Mouse (Mus musculus) frontal cortex, adult 2 months (tissue): ENCODE results near the gene Lrrc3c. TPM values are rescaled to one million over a fixed set of nuclear protein-coding genes. Genes with fewer than 3 reads are reported as not detected.
"Not testable (repeated sequence)": the region's sequence is repeated elsewhere in the genome, so short reads cannot be mapped to it uniquely, and the experiment has no call there.

Experiments
- DNase-seq, 2 experiments: peaks; one replicate each; pipeline ENCODE4 v3.0.0; 2022; ENCODE audit warnings: low spot score in 1 of 2; ENCODE audit errors: extremely low spot score in 1 of 2
- polyA plus RNA-seq: library from polyadenylated mRNA; depleted of rRNA; stranded (reverse); fragments of >200 nt; gene quantifications from 2 replicates; pipeline ENCODE4 v1.2.3, GENCODE M21; 2012; rRNA removed

The Lrrc3c gene
- polyA plus RNA-seq, 1 experiment = not detected

DNA sequence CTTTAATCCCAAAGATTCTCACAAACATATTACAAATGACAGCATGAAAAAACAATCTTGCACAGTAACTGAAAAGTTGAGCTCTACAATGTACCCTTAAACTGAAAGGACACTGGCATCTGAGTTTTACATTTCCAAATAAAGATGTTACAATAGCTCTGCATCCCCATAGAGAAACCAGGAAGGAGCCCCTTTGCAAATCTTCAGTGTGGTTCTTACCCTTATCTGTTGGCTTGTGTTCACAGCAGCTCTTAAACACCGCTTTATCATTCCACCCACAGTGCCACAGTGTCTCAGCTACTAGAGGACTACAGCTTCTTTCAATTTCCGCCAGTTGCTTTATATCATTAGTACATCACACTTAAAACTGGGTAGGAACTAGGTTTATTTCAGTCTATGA is 26.3 kb downstream of the Lrrc3c start:
- not testable (repeated sequence) for DNase-seq

DNA sequence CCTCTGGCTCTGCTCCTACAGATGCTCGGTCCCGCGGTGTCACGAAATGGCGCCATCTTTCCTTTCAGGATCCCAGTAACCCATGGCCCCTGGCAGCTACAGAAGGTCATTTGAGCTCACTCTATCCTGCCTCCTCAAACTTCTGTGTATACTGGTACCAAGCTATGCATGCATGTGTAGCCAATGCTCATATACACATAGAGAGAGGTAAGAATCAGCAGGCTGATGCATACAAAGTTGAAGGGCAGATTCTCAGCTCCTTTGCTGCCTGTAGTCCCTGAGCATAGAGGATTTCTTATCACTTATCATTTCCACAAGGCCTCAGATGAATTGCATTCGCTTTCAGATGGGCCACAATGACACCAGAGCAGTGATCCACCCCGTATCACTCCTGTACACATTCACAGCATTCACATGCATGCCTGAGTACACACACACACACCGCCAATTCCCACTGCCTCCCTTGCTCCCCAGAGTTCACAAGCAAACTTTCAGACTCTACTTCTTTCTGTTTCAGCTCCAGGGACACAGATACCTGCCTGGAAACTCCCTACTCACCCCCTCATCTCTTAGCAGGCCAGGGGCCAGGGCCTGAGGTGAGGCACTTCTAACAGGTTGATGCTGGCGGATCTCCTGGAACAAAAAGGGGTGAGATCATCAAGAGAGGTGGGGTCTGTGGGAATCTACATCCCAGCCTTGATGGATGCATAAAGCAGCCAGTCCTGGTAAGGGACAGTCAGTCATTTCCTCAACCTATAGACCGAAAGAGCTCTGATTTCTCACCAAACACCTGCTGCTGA is 27.7 kb downstream of the Lrrc3c start, which contains the start of the genes Gm12355 and Gsdma3:
Gene Gm12355 (minus strand): TSS at position 51 of the 800 bp plus-strand sequence.
Gene Gsdma3 (plus strand): TSS at position 750 of the 800 bp plus-strand sequence.
- no peak for DNase-seq

DNA sequence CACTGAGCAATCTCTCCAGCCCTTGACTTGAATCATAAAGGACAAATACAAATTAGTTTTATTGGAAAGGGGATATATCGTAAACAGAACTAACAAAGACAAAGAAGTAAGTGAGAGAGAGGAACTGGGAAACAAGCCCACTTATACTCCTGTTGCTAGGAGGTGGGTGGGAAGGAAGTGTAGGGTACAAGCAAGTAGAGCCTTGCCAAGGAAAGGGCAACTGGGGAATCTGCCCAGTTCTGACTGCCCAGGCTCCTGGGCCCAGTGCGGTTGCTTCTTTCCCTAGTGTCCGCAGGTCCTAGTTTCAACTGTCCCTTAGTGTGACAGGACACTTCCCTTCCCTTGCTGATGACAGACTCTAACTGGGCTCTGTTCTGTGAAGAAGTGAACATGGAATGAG is 30.6 kb downstream of the Lrrc3c start:
- DNase-seq = no peak

DNA sequence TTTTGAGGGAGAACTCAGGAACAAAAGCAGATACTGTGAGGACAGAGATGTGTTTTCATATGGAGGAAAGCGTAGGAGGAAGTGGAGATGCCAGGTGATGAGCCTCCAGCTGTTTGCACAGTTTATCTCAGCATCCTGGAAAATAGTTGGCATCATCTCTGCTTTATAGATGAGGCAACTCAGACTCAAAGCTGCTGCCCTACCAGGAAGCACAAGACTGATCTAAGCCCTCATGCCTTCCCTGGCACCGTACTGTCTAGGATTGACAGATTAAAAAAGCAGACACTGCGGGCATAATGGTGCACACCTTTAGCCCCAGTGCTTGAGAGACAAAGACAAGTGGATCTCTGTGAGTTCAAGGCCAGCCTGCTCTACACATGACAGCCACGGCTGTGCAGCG is 32.6 kb downstream of the Lrrc3c start:
- no peak for DNase-seq

DNA sequence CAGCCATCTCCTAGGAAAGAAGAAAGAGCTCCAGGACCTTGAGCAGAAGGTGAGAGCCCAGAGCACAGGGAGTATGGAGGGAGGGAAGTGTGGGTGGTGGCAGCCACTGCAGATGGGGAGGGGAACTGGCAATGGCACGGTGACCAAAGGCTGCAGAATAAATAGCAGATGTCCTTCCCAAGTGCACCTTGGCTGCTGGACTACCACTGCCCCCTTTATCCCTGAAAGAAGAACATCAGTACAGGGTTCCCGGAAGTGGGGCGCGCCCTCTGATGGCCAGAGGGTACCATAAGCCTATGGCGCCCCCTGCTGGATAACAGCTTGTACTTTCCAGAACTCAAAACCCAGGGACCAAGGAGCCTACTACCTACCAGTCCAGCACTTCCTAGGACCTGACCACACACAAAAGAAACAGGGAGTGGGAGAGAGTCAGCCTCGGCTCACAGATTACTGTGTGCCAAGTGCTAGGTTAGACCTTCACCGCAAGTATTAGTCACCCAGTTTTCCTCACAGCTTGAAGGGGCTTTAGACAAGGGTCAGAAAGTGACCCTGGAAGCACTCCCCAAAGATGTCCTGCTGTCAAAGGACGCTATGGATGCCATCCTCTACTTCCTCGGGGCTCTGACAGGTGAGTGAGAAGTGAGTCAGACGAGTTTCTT is 37.4 kb downstream of the Lrrc3c start:
- peak in 1 of 2 experiments; percentile 13 for DNase-seq

DNA sequence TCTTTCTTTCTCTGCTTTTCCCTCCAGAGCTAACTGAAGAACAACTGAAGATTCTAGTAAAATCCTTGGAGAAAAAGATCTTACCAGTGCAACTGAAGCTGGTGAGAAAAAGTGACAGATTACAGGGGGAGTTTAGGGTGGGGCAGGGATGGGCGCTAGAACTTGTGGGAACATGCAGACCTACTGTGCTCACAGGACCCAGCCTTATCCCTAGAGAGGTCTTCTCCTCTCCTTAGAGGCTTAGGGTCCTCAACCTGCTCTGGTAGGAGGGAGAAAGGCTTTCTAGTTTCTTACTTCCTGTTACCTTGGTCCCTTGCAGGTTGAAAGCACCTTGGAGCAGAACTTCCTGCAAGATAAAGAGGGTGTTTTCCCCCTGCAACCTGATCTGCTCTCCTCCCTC is 39.4 kb downstream of the Lrrc3c start:
- no peak for DNase-seq

DNA sequence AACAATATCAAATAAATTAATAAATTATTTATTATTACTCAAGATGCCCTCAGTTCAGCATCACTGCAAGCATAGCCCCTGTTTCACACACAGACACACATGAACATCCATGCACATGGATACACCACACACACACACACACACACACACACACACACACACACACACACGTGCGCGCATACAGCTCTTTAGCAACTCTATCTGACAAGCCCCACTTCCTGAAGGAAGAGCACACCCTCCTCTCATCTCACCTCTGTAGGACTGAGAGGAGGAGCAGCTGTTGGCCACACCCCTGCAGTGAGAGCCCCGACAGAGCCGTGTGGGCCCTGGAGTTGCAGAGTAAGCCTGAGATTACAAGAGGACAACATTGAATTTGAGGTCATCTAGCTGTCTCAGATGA is 42.0 kb downstream of the Lrrc3c start:
- no peak for DNase-seq

DNA sequence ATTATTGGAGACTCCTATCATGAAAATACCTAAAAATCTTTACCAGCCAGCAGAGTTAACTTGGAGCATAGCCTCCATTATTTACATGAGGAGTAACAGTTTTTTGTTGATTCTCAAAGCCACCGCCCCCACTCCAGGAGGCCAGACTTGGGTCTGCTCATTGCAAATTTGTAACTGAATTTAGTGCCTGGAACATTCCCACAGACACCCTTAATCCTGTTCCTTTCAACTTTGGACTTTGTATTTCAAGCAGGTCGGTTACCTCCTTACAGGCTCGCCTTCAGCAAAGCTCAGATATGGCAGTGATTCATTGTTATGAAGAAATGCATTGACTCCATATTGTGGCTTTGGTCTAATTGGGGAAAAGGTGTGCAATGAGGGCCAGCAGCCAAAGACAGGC is 46.7 kb downstream of the Lrrc3c start:
- DNase-seq = no peak

DNA sequence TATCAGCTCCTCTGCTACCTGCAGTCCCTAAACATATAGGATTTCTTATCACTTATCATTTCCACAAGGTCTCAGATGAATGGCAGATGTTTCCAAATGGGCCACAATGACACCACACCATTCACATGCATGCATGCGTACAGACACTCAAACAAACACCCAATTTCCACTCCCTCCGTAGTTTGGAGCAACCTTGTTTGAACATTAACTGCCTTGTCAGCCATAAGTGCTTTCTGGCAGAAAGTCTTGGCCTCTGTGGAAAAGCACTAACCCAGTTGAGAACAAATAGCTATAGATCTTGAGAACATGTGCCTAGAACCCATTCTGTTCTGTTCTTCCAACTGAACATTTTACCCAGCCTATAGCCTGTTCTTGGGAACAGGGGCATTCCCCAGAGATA is 47.9 kb downstream of the Lrrc3c start:
- DNase-seq = no peak

DNA sequence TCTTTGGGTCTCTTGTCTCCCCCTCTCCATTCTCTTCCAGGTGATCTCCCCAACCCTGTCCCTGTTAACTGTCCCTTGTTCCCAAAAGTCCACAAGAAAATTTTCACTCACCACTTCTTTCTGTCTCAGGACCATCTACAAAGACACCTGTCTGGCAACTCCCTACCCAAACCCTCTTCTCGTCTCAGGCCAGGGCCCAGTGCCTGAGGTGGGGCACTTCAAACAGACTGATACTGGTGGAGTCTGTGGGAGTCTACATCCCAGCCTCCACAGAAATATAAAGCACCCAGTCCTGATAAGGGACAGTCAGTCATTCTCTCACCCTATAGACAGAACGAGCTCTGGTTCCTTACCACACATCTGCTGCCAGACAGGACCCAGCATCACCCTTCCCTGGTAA is 48.4 kb downstream of the Lrrc3c start, which contains the start of gene Gsdma2:
Gene Gsdma2 (plus strand): TSS at position 301 of the 400 bp plus-strand sequence.
- no peak for DNase-seq

Other genes starting within 250 kb of the Lrrc3c start
- 104 and 156 TPM in 2 replicates for gene Ppp1r1b, start 249.9 kb upstream of the Lrrc3c start, polyA plus RNA-seq
- 52.3 and 59.1 TPM in 2 replicates for gene Stard3, start 239.9 kb upstream of the Lrrc3c start, polyA plus RNA-seq
- 9.7 and 14.2 TPM in 2 replicates for gene Tcap, start 214.5 kb upstream of the Lrrc3c start, polyA plus RNA-seq
- 0.84 and 1.1 TPM in 2 replicates for gene Pnmt, start 211.8 kb upstream of the Lrrc3c start, polyA plus RNA-seq
- 13.7 and 15.2 TPM in 2 replicates for gene Pgap3, start 197.8 kb upstream of the Lrrc3c start, polyA plus RNA-seq
- 3.0 and 3.2 TPM in 2 replicates for gene Erbb2, start 185.8 kb upstream of the Lrrc3c start, polyA plus RNA-seq
- 177 and 209 TPM in 2 replicates for gene Mien1, start 159.3 kb upstream of the Lrrc3c start, polyA plus RNA-seq
- 1.6 and 2.0 TPM in 2 replicates for gene Grb7, start 151.9 kb upstream of the Lrrc3c start, polyA plus RNA-seq
- gene Ikzf3, start 52.3 kb upstream of the Lrrc3c start, polyA plus RNA-seq = 0.17 and 0.32 TPM in 2 replicates
- gene Zpbp2, start 47.2 kb upstream of the Lrrc3c start, polyA plus RNA-seq = 0.10 TPM in 1 of 2 replicates, not detected in the other
- gene Ormdl3, start 10.9 kb upstream of the Lrrc3c start, polyA plus RNA-seq = 54.6 and 57.1 TPM in 2 replicates
- 0.25 and 0.36 TPM in 2 replicates for gene Gm12355, start 27.4 kb downstream of the Lrrc3c start, polyA plus RNA-seq
- not detected in 2 replicates for gene Gsdma3, start 28.1 kb downstream of the Lrrc3c start, polyA plus RNA-seq
- gene Gsdma2, start 48.5 kb downstream of the Lrrc3c start, polyA plus RNA-seq = not detected in 2 replicates
- 0.15 and 0.16 TPM in 2 replicates for gene Gsdma, start 66.1 kb downstream of the Lrrc3c start, polyA plus RNA-seq
- gene Psmd3, start 84.3 kb downstream of the Lrrc3c start, polyA plus RNA-seq = 166 and 177 TPM in 2 replicates
- gene Csf3, start 103.0 kb downstream of the Lrrc3c start, polyA plus RNA-seq = not detected in 2 replicates
- gene Med24, start 131.1 kb downstream of the Lrrc3c start, polyA plus RNA-seq = 137 and 157 TPM in 2 replicates
- gene Thra, start 142.3 kb downstream of the Lrrc3c start, polyA plus RNA-seq = 770 and 851 TPM in 2 replicates
- 124 and 126 TPM in 2 replicates for gene Nr1d1, start 177.0 kb downstream of the Lrrc3c start, polyA plus RNA-seq
- 112 and 123 TPM in 2 replicates for gene Msl1, start 197.2 kb downstream of the Lrrc3c start, polyA plus RNA-seq
- gene Casc3, start 206.6 kb downstream of the Lrrc3c start, polyA plus RNA-seq = 47.8 TPM in 2 replicates
- 167 and 174 TPM in 2 replicates for gene Rapgefl1, start 238.5 kb downstream of the Lrrc3c start, polyA plus RNA-seq